Mouse (Mus musculus) E14TG2a.4 (cell line): Measurements from ENCODE around the gene Jph3.

Experiments used
- H3K27me3 ChIP-seq: 2 replicates; pipeline ENCODE4 v1.6.1; 2014; ENCODE audit warnings: low read length, control low read depth; ENCODE audit not compliant: insufficient read depth
- H3K36me3 ChIP-seq: 2 replicates; pipeline ENCODE4 v1.6.1; 2014; ENCODE audit warnings: low read length, control low read depth; ENCODE audit not compliant: insufficient read depth
- H3K4me1 ChIP-seq: replicated peaks from 2 replicates; pipeline ENCODE4 v1.6.1; 2014; ENCODE audit warnings: low read depth, low read length, control low read depth
- H3K4me3 ChIP-seq: replicated peaks from 2 replicates; pipeline ENCODE4 v1.5.1; 2014; ENCODE audit warnings: mild to moderate bottlenecking, low read length
- H3K9me3 ChIP-seq: 2 replicates; pipeline ENCODE4 v1.6.1; 2014; ENCODE audit warnings: low read length, control low read depth
- CTCF ChIP-seq: conservative IDR thresholded peaks from 2 replicates; pipeline ENCODE4 v1.5.1; 2014; ENCODE audit warnings: low read length
- NANOG ChIP-seq: IDR thresholded peaks from 2 replicates; pipeline ENCODE4 v1.6.1; 2014; ENCODE audit warnings: borderline replicate concordance, low read length, mixed read lengths
- POU5F1 ChIP-seq: IDR thresholded peaks from 2 replicates; pipeline ENCODE4 v1.6.1; 2014; ENCODE audit warnings: low read length, borderline replicate concordance

Gene Jph3

GRCm38 (mm10) chr8:121798401-121798800 lies 69.0 kb downstream of the Jph3 start:
- no peak overlapping the region for H3K4me3 ChIP-seq
- peaks cover 30% of the 10 kb centered on the region for H3K4me1 ChIP-seq
- peaks cover 87% of the 10 kb centered on the region for H3K36me3 ChIP-seq
- H3K27me3 ChIP-seq, result no peaks in the 10 kb centered on the region
- TF ChIP-seq CTCF (no peak), NANOG (no peak), POU5F1 (no peak)
- no peaks in the 10 kb centered on the region for H3K9me3 ChIP-seq

- no peaks in the 10 kb centered on the region for H3K27me3 ChIP-seq
- H3K36me3 ChIP-seq, result peaks cover 85% of the 10 kb centered on the region
- no peak overlapping the region for H3K4me3 ChIP-seq
- peaks cover 32% of the 10 kb centered on the region for H3K4me1 ChIP-seq
- TF ChIP-seq CTCF, result no peak
- no peak for TF ChIP-seq NANOG
- no peak for TF ChIP-seq POU5F1
- no peaks in the 10 kb centered on the region for H3K9me3 ChIP-seq
These were observed 75.4 kb downstream of the Jph3 start for GRCm38 (mm10) chr8:121804829-121805228.

- Histone ChIP-seq H3K36me3 (peaks cover 85% of the 10 kb centered on the region), H3K4me1 (peaks cover 30% of the 10 kb centered on the region), H3K9me3 (no peaks in the 10 kb centered on the region), H3K27me3 (no peaks in the 10 kb centered on the region), H3K4me3 (no peak overlapping the region)
- no peak for TF ChIP-seq POU5F1
- no peak for TF ChIP-seq CTCF
- TF ChIP-seq NANOG, result no peak
These were observed 76.7 kb downstream of the Jph3 start for GRCm38 (mm10) chr8:121806126-121806525.

- H3K9me3 ChIP-seq, result no peaks in the 10 kb centered on the region
- no peaks in the 10 kb centered on the region for H3K27me3 ChIP-seq
- H3K4me1 ChIP-seq, result peaks cover 20% of the 10 kb centered on the region
- H3K4me3 ChIP-seq, result no peak overlapping the region
- TF ChIP-seq POU5F1 (no peak), CTCF (peak; percentile 47)
- peaks cover 88% of the 10 kb centered on the region for H3K36me3 ChIP-seq
These were observed 78.6 kb downstream of the Jph3 start for GRCm38 (mm10) chr8:121808032-121808431.

GRCm38 (mm10) chr8:121809524-121810155 lies 80.2 kb downstream of the Jph3 start:
- Histone ChIP-seq H3K4me1 (peaks cover 33% of the 10 kb centered on the region), H3K27me3 (no peaks in the 10 kb centered on the region), H3K4me3 (no peak overlapping the region), H3K36me3 (peaks cover 88% of the 10 kb centered on the region), H3K9me3 (no peaks in the 10 kb centered on the region)
- TF ChIP-seq POU5F1, result no peak
- TF ChIP-seq CTCF, result no peak
- TF ChIP-seq NANOG, result no peak

- TF ChIP-seq POU5F1 (no peak), CTCF (no peak), NANOG (no peak)
- Histone ChIP-seq H3K27me3 (no peaks in the 10 kb centered on the region), H3K36me3 (peaks cover 84% of the 10 kb centered on the region), H3K9me3 (no peaks in the 10 kb centered on the region), H3K4me1 (peaks cover 44% of the 10 kb centered on the region), H3K4me3 (no peak overlapping the region)
These were observed 82.1 kb downstream of the Jph3 start for GRCm38 (mm10) chr8:121811502-121811901.

GRCm38 (mm10) chr8:121811931-121812570 lies 82.6 kb downstream of the Jph3 start:
- no peaks in the 10 kb centered on the region for H3K27me3 ChIP-seq
- peaks cover 49% of the 10 kb centered on the region for H3K4me1 ChIP-seq
- H3K9me3 ChIP-seq, result no peaks in the 10 kb centered on the region
- H3K36me3 ChIP-seq, result peaks cover 83% of the 10 kb centered on the region
- TF ChIP-seq CTCF (no peak), POU5F1 (no peak), NANOG (no peak)
- no peak overlapping the region for H3K4me3 ChIP-seq

- no peaks in the 10 kb centered on the region for H3K9me3 ChIP-seq
- H3K4me1 ChIP-seq, result peaks cover 64% of the 10 kb centered on the region
- no peak for TF ChIP-seq NANOG
- TF ChIP-seq POU5F1, result no peak
- TF ChIP-seq CTCF, result no peak
- no peak overlapping the region for H3K4me3 ChIP-seq
- no peaks in the 10 kb centered on the region for H3K27me3 ChIP-seq
- H3K36me3 ChIP-seq, result peaks cover 76% of the 10 kb centered on the region
These were observed 88.8 kb downstream of the Jph3 start for GRCm38 (mm10) chr8:121818226-121818625.

GRCm38 (mm10) chr8:121820840-121821239 lies 91.4 kb downstream of the Jph3 start:
- H3K9me3 ChIP-seq, result no peaks in the 10 kb centered on the region
- no peak overlapping the region for H3K4me3 ChIP-seq
- H3K36me3 ChIP-seq, result peaks cover 52% of the 10 kb centered on the region
- no peak for TF ChIP-seq CTCF
- TF ChIP-seq NANOG, result no peak
- TF ChIP-seq POU5F1, result no peak
- no peaks in the 10 kb centered on the region for H3K27me3 ChIP-seq
- H3K4me1 ChIP-seq, result peaks cover 43% of the 10 kb centered on the region
